Mouse (Mus musculus): ENCODE results near the gene Bcas3. TPM values are rescaled to one million over a fixed set of nuclear protein-coding genes. Genes with fewer than 3 reads are reported as not detected.

Bcas3 gene
- total and polyA plus RNA-seq, 3 experiments, result 45.8 to 63.8 (median 47.6) TPM

- no peak for DNase-seq
These were observed 314.8 kb downstream of the Bcas3 start for GRCm38 (mm10) chr11:85667741-85668140.

DNA sequence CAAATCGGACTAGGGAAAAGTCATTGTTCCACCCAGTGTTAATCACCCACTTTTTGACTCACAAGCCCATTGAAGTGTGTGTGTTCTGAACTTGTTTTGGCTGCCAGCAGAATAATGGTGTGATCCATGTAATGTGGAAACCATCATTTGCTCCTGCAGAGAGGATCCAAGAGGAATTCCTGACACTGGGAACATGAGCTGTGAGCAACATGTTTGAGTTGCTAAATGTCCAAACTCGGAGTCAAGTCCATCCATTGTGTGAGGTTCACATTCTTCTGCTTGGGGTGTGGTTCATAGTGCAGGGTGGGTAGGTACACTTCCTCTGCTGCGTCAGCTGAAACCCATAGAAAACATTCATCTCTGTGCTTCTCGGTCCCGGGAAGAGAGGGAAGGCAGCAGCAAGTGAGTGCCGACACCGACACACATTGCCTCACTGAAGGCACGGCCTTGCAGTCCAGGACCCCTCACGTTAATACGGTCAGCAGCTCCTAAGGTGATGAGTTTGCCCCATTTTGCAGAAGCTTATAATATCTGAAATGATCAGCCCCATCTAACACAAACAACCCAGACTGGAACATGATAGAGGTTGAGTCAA is 320.0 kb downstream of the Bcas3 start:
- DNase-seq, result no peak

GRCm38 (mm10) chr11:85675244-85675643 is 322.3 kb downstream of the Bcas3 start:
- DNase-seq, result no peak

DNA sequence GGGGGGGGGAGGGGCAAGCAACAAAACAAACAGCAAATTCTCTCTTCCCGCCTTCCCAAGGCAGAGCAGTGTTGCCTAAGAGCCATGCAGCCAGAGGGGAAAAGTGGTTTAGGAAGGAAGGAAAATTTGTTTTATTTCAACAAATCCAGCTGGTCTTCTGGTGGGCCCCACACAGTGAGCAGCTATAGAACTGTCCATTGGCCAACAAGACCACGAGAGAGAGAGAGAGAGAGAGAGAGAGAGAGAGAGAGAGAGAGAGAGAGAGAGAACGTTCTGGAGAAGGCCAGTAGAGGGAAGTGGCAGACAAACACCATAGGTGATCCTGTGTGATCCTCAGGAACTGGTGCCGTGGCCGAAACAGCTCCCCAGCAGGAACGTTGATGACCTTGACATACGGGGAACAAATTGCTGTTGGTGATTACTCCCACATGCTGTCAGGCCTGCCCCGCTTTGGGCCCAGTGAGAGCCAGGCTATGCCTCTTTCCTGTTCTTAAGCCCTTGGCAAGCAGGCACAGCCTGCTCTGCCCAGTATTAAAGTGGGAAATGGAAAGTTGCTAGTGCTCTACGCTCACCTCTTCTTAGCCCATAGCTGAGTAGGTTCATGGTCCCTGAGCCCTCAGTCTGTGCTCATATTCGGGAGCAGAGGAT is 323.5 kb downstream of the Bcas3 start:
- DNase-seq, result peak; percentile 67

DNA sequence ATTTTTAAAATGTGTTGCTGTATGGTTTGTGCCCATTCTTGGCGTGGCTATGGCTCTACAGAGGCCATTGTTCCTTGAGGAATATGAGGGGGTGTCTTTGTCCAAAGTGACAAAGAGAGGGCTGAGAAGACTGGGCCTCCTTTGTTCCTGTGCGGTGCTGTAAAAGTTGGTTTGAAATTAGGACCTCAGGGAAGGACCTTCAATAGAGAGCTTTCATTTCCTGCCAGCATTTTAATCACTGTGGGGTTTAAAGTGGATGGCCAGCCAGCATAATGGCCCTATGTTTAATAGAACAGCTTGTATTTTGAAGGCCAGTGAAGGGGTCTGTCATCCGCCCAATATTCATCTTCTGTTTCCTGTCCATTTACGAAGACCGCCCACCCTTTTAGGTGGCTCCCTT is 325.7 kb downstream of the Bcas3 start:
- DNase-seq, result no peak

DNA sequence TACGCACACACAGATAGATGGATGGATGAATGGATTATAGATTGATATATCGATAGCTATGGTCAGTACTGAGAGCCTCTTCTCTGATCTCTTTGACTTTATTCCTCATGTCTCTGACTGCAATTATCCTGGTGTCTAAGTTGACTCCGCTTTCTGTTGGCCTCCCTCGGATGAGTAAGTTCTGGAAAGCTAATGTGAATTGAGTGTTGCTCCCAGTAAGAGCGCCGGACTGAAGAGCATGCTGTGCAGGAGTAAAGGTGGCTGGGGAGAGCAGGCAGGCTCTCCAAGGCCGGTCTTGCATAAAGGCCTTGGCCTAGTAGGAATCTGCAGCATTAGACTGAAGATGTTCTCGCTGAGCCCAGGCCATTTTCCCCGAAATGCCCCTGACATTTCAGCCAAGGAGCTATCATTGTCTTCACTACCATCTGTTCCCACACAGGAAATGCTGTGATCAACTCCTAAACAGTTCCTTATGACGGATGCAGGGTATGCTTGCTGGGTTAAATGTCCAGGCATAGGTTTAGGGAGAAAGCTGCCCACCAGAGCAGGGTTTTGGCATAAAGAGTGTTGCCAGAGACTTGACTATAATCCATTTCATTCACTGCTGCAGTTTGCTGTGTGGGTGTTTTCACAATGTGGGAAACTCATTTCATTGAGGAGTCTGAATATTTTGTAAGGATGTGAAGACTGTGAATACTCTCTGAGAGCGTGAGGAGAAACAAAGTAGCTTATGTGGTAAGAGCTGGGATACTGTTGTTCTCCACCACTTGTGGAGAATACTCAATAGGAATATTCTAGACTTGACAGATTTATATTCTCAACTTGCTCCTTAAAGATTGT is 328.8 kb downstream of the Bcas3 start:
- peak; percentile 71 for DNase-seq

DNA sequence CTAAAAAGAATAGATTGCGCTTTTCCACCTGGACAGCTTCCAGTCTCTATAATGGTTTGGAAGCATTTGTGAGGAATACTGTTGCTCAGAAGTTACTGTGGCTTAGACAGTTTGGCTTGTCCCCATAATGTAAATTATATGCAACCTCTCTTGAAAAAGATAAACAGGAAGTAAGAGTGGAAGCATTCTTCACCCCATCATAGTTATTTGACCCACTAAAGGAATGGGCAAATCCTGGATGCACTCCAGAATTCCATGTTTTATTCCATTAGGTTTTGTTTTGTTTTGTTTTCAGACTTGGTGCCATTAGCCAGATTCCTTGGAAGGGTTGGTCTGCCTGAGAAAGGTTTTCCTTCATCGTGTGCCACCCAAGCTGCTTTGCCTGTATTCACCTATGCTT is 332.0 kb downstream of the Bcas3 start:
- no peak for DNase-seq

GRCm38 (mm10) chr11:85687816-85688439 is 335.0 kb downstream of the Bcas3 start:
- no peak for DNase-seq

- DNase-seq, result no peak
These were observed 335.5 kb downstream of the Bcas3 start for GRCm38 (mm10) chr11:85688440-85688838.

GRCm38 (mm10) chr11:85689226-85689625 is 336.3 kb downstream of the Bcas3 start:
- no peak for DNase-seq

DNA sequence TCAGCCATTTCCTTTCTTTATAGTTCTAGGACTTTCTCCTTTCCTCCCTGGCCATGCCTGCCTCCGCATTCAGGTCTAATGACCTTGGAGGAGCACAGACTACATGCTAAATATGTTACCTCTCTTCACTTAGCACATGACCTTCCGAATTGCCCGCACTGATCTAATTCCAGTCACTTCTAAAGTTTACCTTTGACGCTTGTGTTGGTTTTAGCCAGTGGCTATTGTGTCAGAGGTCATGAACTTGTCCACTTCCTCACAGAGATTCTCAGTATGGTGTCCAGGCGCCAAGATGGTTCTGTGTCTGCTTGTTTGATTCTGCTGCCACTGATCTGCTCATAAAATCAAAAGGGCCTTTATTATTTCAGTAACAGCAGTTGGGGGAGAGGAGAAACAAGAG is 338.3 kb downstream of the Bcas3 start:
- no peak for DNase-seq

GRCm38 (mm10) chr11:85695614-85696263 is 342.8 kb downstream of the Bcas3 start:
- no peak for DNase-seq

GRCm38 (mm10) chr11:85696491-85697398 is 343.8 kb downstream of the Bcas3 start:
- no peak for DNase-seq

- DNase-seq, result no peak
These were observed 344.5 kb downstream of the Bcas3 start for GRCm38 (mm10) chr11:85697468-85697867.

DNA sequence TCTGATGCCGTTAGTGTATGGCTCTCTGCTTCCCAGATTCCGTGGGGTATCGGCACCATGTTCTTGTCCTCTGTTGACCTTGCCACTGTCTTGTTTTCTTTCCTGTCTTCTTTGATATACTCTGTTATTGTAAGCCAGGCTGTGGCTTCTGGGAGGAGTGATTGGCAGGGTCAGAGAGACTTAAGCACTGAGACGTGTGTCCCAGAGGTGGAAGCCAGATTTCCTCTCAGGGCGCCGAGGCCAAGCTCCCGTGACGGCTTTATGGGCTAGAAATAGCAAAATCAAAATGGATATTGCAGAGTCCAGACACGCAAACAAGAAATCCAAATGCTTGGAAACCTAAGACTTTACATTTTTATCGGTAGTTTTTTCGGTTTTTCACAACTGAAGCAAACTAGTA is 345.3 kb downstream of the Bcas3 start:
- no peak for DNase-seq

DNA sequence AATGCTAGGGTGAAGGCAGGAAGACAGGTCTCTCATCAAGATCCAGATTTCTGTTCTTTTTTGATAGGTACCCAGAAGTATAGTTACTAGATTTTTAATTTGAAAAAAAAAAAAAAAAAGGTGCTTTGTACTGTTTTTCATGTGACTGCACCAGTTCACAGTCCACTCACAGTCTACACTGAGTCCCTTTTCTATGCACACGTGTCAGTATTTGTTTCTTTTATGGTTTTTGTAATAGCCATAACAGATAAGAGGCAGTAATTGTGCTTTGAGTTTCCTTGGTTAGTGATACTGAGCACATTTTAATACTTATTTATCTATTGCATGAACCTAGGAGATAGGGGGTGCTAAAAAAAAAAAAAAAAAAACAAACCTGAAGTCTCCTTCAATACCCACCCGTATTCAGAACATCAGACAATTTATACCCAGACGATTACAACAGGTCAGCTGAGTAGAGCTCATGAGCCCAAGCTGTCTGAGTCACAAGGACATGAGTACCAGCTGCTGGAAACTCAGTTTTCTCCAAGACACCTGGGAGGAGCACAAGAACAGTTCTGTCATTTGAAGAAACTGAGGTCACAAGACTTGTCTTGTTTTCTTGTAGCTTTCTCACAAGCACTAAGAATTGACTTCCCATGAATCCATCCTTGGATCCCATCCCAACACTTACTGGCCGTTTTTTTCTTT is 351.2 kb downstream of the Bcas3 start:
- DNase-seq, result no peak

DNA sequence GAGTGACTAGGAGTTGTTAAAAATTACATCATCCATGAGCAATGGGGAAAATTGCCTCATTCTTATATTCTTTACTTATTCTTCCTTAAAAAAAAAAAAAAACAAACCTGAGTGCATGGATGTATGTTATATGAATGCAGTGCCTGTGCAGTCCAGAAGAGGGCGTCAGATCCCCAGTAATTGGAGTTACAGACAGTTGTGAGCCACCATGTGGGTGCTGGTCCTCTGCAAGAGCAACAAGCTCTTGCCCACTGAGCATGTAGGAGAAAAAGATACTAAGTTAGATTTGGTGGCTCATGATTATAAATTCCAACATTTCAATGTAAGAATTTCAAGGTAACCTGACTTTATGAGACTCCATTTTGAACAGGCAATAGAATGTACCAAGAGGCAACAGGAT is 353.7 kb downstream of the Bcas3 start:
- DNase-seq, result no peak

GRCm38 (mm10) chr11:85707496-85707895 is 354.5 kb downstream of the Bcas3 start:
- DNase-seq, result no peak

DNA sequence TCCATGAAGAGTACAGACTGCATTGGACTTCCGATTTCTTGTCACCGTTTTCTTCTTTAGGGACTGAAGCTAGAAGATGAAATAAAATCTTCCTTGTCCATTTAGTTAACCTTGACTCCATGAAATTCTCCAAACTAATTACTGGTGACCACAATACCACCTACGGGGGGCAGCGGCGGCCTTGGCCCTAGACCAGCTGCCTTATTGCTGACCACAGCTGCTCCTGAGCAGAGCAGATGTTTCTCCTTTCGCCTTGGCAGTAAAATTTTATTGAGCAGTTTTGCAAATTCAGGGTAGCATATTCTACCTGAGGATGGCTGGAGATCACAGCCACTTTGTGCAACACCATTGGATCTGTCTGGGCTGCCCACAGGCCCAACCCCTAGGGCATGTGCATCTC is 356.2 kb downstream of the Bcas3 start:
- DNase-seq, result no peak

GRCm38 (mm10) chr11:85710155-85710554 is 357.2 kb downstream of the Bcas3 start:
- DNase-seq, result no peak

All from adrenal gland, adult 2 months (tissue).